19 mouse cellular contexts compared by ENCODE assay signal in the genomic region with DNA sequence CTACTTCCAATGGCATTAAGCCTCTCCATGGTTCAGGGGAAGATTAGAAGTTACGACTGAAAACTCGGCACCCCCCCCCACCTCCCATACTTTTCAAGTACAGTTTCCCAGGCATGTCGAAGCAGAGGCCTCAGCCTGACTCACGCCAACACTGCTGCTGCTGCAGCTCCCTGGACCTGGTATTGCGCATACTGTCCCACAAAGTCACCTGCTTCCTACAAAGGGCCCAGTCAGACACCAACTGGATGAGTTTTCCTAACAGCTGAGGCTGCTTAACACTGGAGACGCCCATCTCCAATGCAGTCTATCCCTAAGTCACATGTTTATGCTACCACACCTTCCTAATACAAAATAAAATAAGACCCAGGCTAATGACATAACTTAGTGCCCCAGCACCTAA.
DNase-seq lines count a peak whose midpoint lies in the region; TF ChIP-seq lines count a peak whose summit lies in the region.
"Had no signal": no experiment of that assay in that cellular context is flagged by ENCODE, and none has a peak within 500 bp of the region (broad histone marks: within the 10 kb centered on the region; RNA-seq: fewer than 3 reads in every experiment).

No protein-coding gene starts in this region.

- no peaks in the 10 kb centered on the region for H3K79me2 ChIP-seq in myocyte (ENCODE audit: control insufficient read depth, insufficient read depth)

- no peaks in the 10 kb centered on the region for H3K36me3 ChIP-seq in myocyte (ENCODE audit: control insufficient read depth, insufficient read depth)
- H3K36me3 ChIP-seq: G1E had no signal

- peak; percentile 72 for DNase-seq in heart, adult 11 months
- DNase-seq in heart, postnatal 4 days = no peak
- DNase-seq in NIH3T3 (ENCODE audit: low read depth) = peak; percentile 14
- DNase-seq in ovary, adult 18-20 months (ENCODE audit: low spot score) = no peak
- DNase-seq in layer of hippocampus, postnatal 25 days (ENCODE audit: extremely low spot score in 1 of 2, low spot score in 1 of 2) = no peak
- DNase-seq: adrenal gland, adult 2 months; adrenal gland, adult 8-10 months; adrenal gland, postnatal 10 days; adrenal gland, postnatal 14 days; adrenal gland, postnatal 25 days; adrenal gland, postnatal 36 days; B cell, adult 2 months; cerebellum, adult 11 months; cerebellum, adult 11-12 months; cerebellum, adult 18-20 months; cerebellum, adult 2 months had no signal

- no peak overlapping the region for H3ac ChIP-seq in myocyte (ENCODE audit: control insufficient read depth, insufficient read length)

- no peak overlapping the region for H3K4me2 ChIP-seq in myocyte (ENCODE audit: low read depth)

- H3K27me3 ChIP-seq in myocyte (ENCODE audit: control insufficient read depth, insufficient read depth, insufficient read length) = no peaks in the 10 kb centered on the region
- H3K27me3 ChIP-seq: CH12.LX had no signal

- TF ChIP-seq POLR2A in myocyte (IDR thresholded peaks at IDR 0.05; ENCODE audit: insufficient read length, low read depth) = no peak

- no peak overlapping the region for H3K4me3 ChIP-seq in myocyte

TF ChIP-seq in myocyte, 11 proteins besides CTCF, POLR2A, EP300 and RAD21:
- TF ChIP-seq USF1 (IDR thresholded peaks at IDR 0.05; ENCODE audit: low read depth) (no peak), SRF (IDR thresholded peaks at IDR 0.05; ENCODE audit: control insufficient read depth, insufficient read length, low read depth) (no peak), MYOD1 (IDR thresholded peaks at IDR 0.05; ENCODE audit: control insufficient read depth in 1 of 3, insufficient read length in 2 of 3, low read depth in 2 of 3) (peak; percentile 49 to 88 (median 54)), REST (IDR thresholded peaks at IDR 0.05; ENCODE audit: insufficient read depth, insufficient read length) (no peak), MAX (IDR thresholded peaks at IDR 0.05; ENCODE audit: low read depth) (no peak), MYOG (IDR thresholded peaks at IDR 0.05; ENCODE audit: control insufficient read depth in 1 of 3, insufficient read depth in 1 of 3, insufficient read length in 2 of 3, low read depth in 2 of 3) (peak in 2 of 3 experiments; percentile 47 to 73), TCF12 (IDR thresholded peaks at IDR 0.05; ENCODE audit: insufficient read depth, poor library complexity, severe bottlenecking) (peak; percentile 2)

Comparison
In these comparisons a context has a peak if more than half of its experiments do, and no peak if none do; other contexts are left out.
1. DNase-seq: peak in heart, adult 11 months (single experiment) and NIH3T3 (single experiment); none in heart, postnatal 4 days (single experiment), ovary, adult 18-20 months (single experiment) and layer of hippocampus, postnatal 25 days (0 of 2).